Mouse (Mus musculus): ENCODE measurements around the gene Gm28043.

Gm28043 gene

DNA sequence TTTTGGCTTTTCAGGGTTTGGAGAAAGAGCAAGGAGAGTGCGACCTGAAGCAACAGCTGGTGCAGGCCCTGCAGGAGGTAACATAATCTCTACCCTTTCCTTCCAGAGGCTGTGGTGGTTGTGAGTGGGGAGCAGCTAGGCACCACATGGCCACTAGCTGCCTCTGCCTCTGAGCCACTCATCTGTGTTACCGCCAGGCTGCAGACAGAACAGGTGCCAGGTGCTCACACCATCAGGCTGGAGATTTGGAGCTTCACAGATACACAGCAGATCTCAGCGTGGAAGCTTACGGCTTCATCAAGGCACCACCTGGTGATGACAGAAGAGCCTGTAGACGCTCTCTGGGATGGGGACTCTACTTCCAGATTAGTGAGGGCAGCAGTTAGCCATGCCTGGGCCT, 14.3 kb downstream of the Gm28043 start:
- peak; percentile 50 to 67 for DNase-seq

GRCm38 (mm10) chr17:29629620-29630019, 14.9 kb downstream of the Gm28043 start:
- DNase-seq = no peak

GRCm38 (mm10) chr17:29632312-29632711, 17.6 kb downstream of the Gm28043 start:
- DNase-seq = no peak

DNA sequence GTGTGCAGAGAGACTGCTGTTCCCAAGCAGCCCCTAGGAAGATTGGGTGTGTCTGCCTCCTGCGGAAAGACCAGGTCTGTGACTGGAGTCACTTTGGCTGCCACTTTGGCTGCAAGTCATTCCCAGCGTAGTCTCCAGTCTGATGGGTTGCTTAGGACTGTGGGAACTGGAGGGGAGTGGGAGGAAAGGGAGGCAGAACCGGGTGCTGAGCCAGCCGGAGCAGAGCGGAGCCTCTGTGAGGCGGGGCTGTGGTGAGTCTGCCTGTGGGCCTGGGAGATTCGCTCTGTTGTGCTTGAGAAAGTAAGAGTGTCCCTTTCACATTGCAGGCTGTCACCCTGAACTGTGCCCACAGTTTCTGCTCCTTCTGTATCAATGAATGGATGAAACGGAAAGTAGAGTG, 20.8 kb downstream of the Gm28043 start:
- no peak for DNase-seq

GRCm38 (mm10) chr17:29636118-29636517, 21.4 kb downstream of the Gm28043 start:
- peak; percentile 65 to 72 for DNase-seq

DNA sequence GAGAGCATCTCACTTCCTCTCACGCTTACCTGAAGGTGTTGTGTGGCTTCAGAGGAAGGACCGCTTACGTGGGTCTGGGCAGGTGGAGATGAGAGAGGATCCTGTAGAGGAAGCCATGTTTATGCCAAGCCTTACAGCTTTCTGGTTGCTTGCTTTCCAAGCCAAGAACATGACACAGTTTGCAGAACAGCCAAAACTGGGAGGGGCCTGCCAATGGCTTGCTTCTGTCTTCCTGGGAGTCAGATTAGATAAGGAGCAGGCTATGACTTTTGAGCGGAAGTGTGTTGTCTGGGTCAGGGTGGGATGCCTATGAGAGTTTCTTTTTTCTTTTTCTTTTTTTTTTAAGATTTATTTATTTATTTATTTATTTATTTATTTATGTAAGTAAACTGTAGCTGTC, 22.7 kb downstream of the Gm28043 start:
- peak in 1 of 2 experiments; percentile 25 for DNase-seq

- DNase-seq = no peak
These were observed 23.2 kb downstream of the Gm28043 start for GRCm38 (mm10) chr17:29637895-29638294.

GRCm38 (mm10) chr17:29640971-29641370, 26.3 kb downstream of the Gm28043 start:
- DNase-seq = no peak

DNA sequence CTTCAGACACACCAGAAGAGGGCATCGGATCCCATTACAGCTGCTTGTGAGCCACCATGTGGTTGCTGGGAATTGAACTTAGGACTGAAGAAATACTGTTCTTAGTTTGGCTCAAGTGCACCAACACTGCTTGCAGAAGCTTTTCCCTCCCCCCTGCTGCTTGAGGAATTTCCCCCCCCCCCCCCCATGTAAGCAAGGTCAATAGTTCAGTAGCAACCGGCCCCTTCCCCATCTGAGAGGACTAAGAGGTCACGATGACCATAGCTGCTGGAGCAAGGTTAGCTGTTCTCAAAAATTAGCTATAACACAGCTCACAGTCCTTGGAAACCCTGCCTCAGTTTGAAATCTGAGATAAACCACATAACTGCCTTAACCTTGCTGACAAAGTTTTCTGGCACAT, 27.5 kb downstream of the Gm28043 start:
- no peak for DNase-seq

DNA sequence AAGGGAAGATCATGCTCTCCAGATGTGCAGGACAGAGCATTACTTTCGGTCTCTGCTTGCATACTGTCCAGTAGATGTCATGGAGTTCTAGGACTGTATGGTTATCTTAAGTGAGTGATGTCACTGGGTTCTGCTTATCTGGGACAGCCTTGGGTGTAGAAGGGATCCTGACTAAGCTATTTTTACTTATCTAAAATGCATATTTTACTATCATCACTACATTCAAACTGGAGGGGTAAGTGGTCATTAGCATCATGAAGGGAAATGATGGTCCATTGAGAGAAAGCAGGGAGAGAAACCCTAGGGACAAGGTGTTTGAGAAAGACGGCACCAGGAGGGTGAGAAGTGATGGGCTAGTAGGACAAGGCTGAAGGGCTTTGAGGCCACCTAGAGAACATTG, 43.6 kb downstream of the Gm28043 start:
- no peak for DNase-seq

GRCm38 (mm10) chr17:29660076-29660761, 45.5 kb downstream of the Gm28043 start, which contains the start of gene Cmtr1:
Cmtr1 (plus strand) TSS chr17:29660595.
- peak; percentile 94 to 99 for DNase-seq

DNA sequence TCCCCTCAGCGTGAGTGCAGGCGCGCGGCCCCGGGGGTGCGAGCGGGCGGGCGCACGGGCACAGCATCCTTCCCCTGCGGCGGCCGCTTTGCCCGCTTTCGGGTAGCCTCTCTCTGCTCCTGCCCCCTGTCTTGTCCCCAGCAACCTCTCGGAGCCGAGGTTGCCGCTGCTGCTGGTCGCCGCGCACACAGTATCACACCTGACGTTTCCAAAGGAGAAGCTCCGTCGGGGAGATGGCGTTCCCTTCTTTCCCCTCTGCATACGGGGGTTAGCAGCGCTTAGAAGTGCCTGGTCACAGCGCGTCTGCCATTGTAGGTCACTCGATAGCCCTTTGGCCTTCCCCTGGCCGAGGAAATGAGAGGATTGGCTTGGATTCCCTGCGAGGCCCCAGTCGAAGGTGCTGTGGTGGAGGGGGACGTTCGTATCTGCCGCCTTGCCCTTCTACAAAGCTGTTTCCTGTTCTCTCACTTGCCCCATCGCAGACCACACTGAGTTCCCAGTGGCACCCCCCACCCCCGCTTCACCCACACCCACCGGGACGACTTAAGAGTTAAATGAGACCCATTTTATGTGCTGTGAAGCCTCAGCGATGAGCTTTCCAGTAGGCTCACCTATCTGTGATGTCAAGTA, 46.2 kb downstream of the Gm28043 start:
- no peak for DNase-seq

DNA sequence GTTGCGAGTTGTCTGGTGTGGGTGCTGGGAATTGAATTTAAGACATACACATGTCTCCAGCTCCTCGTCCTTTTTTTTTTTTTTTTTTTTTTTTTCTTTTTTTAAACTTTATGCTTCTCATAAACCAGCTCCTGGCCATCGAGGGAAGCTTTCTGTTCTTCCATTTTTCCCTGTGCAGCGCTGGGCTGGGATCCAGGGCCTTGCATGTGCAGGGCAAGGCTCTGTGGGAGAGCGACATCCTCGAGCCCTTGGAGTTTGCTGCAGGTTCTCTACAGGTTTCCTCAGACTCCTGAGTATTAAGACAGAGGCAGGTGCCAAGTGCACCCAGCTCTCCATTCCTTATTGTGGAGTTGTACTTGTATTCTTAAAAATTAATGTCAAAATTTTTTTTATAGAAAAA, 47.5 kb downstream of the Gm28043 start:
- DNase-seq = peak; percentile 45 to 46

- DNase-seq = peak; percentile 86 to 92
These were observed 53.6 kb downstream of the Gm28043 start for GRCm38 (mm10) chr17:29668051-29668986.

- DNase-seq = no peak
These were observed 54.4 kb downstream of the Gm28043 start for GRCm38 (mm10) chr17:29669030-29669429.

DNA sequence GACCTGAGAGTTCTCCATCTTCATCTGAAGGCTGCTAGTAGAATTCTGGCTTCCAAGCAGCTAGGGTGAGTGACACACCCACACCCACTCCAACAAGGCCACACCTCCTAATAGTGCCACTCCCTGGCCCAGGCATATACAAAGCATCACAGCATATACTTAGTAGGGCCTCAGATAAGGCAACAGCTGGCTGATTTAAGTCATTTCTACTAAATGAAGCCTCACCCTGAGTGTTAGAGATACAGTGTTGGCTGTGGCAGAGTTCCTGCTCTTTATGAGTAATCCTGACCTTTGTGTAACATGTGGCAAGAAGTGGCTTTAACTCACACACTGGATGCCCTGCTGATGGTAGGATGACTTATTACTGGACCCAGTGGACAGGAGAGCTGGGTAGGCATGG, 55.3 kb downstream of the Gm28043 start:
- no peak for DNase-seq

GRCm38 (mm10) chr17:29671021-29671420, 56.3 kb downstream of the Gm28043 start:
- peak in 1 of 2 experiments; percentile 24 for DNase-seq

DNA sequence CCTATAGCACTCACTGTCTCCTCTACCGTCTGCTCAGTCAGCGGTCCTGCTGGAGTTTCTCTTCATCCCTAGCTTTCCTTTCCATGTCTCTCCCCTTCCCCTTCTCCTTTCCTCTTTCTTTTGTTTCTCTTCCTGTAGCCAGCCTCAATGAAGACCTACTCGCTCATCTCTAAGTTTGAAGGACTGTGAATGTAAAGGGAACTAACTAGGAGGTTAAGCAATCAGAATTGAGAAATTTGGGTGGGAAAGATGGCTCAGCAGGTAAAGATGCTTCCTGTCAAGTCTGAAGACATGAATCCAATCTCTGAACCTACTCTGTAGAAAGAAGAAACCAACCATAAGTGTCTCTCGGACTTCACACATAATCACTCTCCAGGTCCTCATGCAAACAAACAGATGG, 58.6 kb downstream of the Gm28043 start:
- no peak for DNase-seq

DNA sequence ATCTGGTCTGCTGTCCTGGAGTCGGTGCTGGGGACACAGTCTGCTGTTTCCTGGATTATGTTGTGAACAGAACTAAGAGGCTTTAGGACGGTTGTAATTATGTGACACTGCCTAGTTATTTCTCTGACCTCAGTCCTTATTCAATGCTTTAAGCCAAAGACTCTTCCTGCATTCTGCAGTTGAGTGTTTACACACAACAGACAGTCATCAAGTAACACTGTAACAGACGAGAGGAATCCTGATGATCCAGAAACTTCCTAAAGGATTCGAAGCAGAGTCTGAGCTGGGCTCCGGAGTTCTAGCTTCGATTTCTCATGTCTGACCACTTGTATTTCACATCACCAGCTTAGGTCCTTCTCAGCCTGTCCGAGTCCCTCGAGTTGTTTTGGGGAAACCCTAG, 63.9 kb downstream of the Gm28043 start:
- no peak for DNase-seq

DNA sequence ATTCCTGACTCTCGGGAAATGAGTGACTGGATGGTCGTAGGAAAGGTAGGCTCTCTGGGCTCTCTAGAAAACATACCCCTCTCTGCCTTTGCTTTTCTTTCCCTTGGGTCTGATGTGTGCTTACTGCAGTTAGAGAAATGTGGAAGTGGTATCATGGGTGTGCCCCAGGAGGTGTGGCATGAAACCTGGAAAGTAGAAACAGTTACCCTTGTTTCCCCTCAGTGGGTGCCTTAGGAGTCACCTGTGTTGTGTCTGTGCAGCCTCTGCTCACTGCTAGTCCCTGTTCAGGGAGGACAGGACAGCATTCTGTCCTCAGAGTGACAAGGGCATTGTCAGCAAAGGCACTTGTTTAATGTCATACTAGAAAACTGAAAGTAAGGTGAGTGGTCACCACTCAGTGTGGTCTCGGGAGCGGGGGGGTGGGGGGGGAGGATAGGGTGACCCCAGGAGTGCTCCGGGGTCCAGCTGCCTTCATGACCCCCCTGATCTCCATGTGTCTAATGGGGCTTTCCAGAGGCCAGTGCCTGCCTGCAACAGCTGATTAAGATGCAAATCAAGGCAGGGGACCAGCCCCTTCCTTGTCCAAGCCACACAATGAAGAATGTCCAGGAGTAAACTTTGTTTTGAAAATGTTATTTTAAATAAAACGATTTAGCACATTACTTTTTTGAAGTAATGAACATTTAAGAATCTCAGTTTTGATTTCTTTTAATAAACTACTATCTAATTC, 64.5 kb downstream of the Gm28043 start:
- DNase-seq = no peak

- DNase-seq = peak; percentile 98
These were observed 65.5 kb downstream of the Gm28043 start for GRCm38 (mm10) chr17:29680174-29680573.

- DNase-seq = no peak
These were observed 66.2 kb downstream of the Gm28043 start for GRCm38 (mm10) chr17:29680921-29681320.

DNA sequence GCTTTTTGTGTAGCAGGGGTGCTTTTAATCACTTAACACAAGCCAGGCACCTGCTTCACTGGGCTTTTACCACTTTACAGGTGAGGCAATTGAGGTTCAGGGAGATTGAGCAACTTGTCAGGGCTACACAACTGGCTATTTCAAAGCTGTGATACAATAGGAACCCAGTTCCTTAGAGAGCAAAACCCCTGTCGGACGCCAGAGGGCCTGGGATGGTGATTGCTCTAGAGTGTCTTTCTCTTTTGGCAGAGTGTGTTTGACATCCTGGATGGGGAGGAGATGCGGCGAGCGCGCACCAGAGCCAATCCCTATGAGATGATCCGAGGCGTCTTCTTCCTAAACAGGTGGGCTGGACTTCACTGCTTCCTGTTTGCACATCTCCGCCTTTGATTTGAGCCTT, 67.0 kb downstream of the Gm28043 start:
- no peak for DNase-seq

All from cerebellum, adult 18-20 months (tissue).